Mouse (Mus musculus) C2C12 (cell line): ENCODE measurements around the gene Spred2.

Experiments used
- CEBPB ChIP-seq: IDR thresholded peaks from one replicate; pipeline ENCODE4 v1.6.1; 2011; ENCODE audit warnings: low read depth, mild to moderate bottlenecking, control low read depth, moderate library complexity
- CTCF ChIP-seq: IDR thresholded peaks from one replicate; pipeline ENCODE4 v1.5.1; 2011; ENCODE audit not compliant: control insufficient read depth, insufficient read depth, insufficient read length
- FOSL1 ChIP-seq: IDR thresholded peaks from one replicate; pipeline ENCODE4 v1.8.0; 2011; ENCODE audit warnings: mild to moderate bottlenecking, low read length; ENCODE audit not compliant: poor library complexity, insufficient read depth, severe bottlenecking
- MAX ChIP-seq: IDR thresholded peaks from one replicate; pipeline ENCODE4 v1.6.1; 2011; ENCODE audit warnings: mild to moderate bottlenecking, control low read depth
- MYOD1 ChIP-seq: IDR thresholded peaks from one replicate; pipeline ENCODE4 v1.6.1; 2011; ENCODE audit warnings: low read depth; ENCODE audit not compliant: control insufficient read depth, insufficient read length
- MYOG ChIP-seq: IDR thresholded peaks from one replicate; pipeline ENCODE4 v1.6.1; 2011; ENCODE audit not compliant: control insufficient read depth, insufficient read length; ENCODE audit errors: extremely low read depth
- USF1 ChIP-seq: IDR thresholded peaks from one replicate; pipeline ENCODE4 v1.6.1; 2011; ENCODE audit warnings: low read depth, mild to moderate bottlenecking, control low read depth, moderate library complexity

DNA sequence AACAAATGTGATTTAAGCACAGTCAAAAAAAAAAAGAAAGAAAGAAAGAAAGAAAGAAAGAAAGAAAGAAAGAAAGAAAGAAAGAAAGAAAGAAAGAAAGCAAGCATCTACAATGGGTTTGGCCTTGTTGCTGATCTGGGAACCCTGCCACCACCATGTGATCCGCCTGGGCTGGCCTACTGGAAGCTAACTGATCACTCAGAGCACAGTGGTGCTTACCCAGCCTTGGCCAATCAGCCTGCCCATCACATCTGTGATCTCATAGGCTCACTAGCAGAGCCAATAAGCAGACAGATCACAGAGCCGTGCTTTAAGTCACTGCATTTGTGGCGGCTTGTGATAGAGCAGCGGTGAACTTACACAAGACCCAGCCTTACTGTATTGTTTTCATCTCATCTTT, 10.4 kb upstream of the Spred2 start:
- TF ChIP-seq CTCF (no peak), USF1 (no peak), MYOG (no peak), FOSL1 (no peak), CEBPB (no peak), MYOD1 (no peak), MAX (no peak)
